Mouse (Mus musculus) CH12.LX (cell line): Measurements from ENCODE around the gene Tnnt2.

Source experiments
- CHD2 ChIP-seq: IDR thresholded peaks from 2 replicates; pipeline ENCODE4 v1.6.1; 2011; ENCODE audit warnings: low read length, improper control_type of control experiment
- CTCF ChIP-seq, 2 experiments: IDR thresholded peaks in 1 of 2; conservative IDR thresholded peaks in 1 of 2; 2 replicates each; pipeline ENCODE4 v1.5.1; 2011 to 2012; ENCODE audit warnings: low read depth in 2 of 2, low read length in 2 of 2, improper control_type of control experiment in 1 of 2, inconsistent platforms in 1 of 2, mild to moderate bottlenecking in 1 of 2, moderate library complexity in 1 of 2
- E2F4 ChIP-seq: IDR thresholded peaks from 2 replicates; pipeline ENCODE4 v1.6.1; 2011; ENCODE audit warnings: low read depth, low read length, improper control_type of control experiment; ENCODE audit not compliant: insufficient replicate concordance
- ELF1 ChIP-seq: IDR thresholded peaks from 2 replicates; pipeline ENCODE4 v1.6.1; 2014; ENCODE audit warnings: low read depth, mild to moderate bottlenecking, inconsistent platforms, low read length, improper control_type of control experiment
- ETS1 ChIP-seq: conservative IDR thresholded peaks from 2 replicates; pipeline ENCODE4 v1.6.1; 2012; ENCODE audit warnings: low read depth, mild to moderate bottlenecking, inconsistent platforms, low read length, improper control_type of control experiment, moderate library complexity
- MEF2A ChIP-seq: IDR thresholded peaks from 2 replicates; pipeline ENCODE4 v1.6.1; 2014; ENCODE audit warnings: low read depth, mild to moderate bottlenecking, inconsistent platforms, low read length, improper control_type of control experiment, borderline replicate concordance
- PAX5 ChIP-seq: IDR thresholded peaks from 2 replicates; pipeline ENCODE4 v1.6.1; 2012; ENCODE audit warnings: low read length, inconsistent platforms, mixed read lengths
- POLR2A ChIP-seq: IDR thresholded peaks from 2 replicates; pipeline ENCODE4 v1.6.1; 2011; ENCODE audit warnings: low read depth, mild to moderate bottlenecking, improper control_type of control experiment, low read length
- TCF12 ChIP-seq: IDR thresholded peaks from 2 replicates; pipeline ENCODE4 v1.6.1; 2014; ENCODE audit warnings: low read depth, mild to moderate bottlenecking, inconsistent platforms, low read length, improper control_type of control experiment
- ZC3H11A ChIP-seq: IDR thresholded peaks from 2 replicates; pipeline ENCODE4 v1.6.1; 2012; ENCODE audit warnings: low read depth, mild to moderate bottlenecking, inconsistent platforms, low read length, improper control_type of control experiment
- ZKSCAN1 ChIP-seq: IDR thresholded peaks from 2 replicates; pipeline ENCODE4 v1.6.1; 2012; ENCODE audit warnings: low read depth, inconsistent platforms, low read length, improper control_type of control experiment, borderline replicate concordance

GRCm38 (mm10) chr1:135834206-135834859 lies 1.8 kb upstream of the Tnnt2 start:
- TF ChIP-seq MEF2A (no peak), CTCF (conservative IDR thresholded peaks at IDR 0.05 in 1 of 2, IDR thresholded peaks at IDR 0.05 in 1 of 2; ENCODE audit: low read depth in 2 of 2, low read length in 2 of 2) (peak in 1 of 2 experiments; percentile 50; a peak in 2 of 4 replicates), POLR2A (no peak), CHD2 (no peak), TCF12 (no peak), ZKSCAN1 (no peak), PAX5 (no peak), ZC3H11A (no peak), ELF1 (no peak), ETS1 (no peak), E2F4 (no peak)
